Mouse (Mus musculus): ENCODE measurements around the gene Ehmt2.
"Not testable (repeated sequence)": the region's sequence is repeated elsewhere in the genome, so short reads cannot be mapped to it uniquely, and the experiment has no call there.

The Ehmt2 gene

GRCm38 (mm10) chr17:34952378-34953040 lies 54.2 kb downstream of the Ehmt2 start:
- peak; percentile 92 for DNase-seq (ENCODE audit: low read depth, low spot score)

GRCm38 (mm10) chr17:34953258-34953657 lies 55.0 kb downstream of the Ehmt2 start:
- DNase-seq (ENCODE audit: low read depth, low spot score): no peak

- no peak for DNase-seq (ENCODE audit: low read depth, low spot score)
Measured at GRCm38 (mm10) chr17:34953904-34954303, 55.6 kb downstream of the Ehmt2 start.

DNA sequence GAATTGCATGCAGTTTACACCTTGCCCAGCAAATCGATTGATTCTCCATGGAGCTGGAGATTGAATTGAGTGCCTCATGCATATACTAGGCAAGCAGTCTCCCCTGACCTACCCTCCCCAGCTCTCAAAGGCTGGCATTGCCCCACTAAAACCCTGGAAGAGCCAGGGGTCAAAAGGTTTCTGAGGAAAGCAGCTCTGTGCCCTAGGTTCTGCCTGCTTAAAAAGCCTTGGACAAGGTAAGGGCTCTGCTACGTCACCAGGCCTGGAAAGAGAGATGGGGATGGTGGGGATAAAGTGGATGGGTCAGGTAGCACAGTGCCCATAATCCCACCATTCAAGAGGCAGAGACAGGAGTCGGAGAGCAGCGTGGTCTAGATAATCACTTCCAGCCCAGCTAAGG lies 56.6 kb downstream of the Ehmt2 start:
- DNase-seq (ENCODE audit: low read depth, low spot score): no peak

- DNase-seq (ENCODE audit: low read depth, low spot score): no peak
Measured at GRCm38 (mm10) chr17:34955884-34956283, 57.6 kb downstream of the Ehmt2 start.

DNA sequence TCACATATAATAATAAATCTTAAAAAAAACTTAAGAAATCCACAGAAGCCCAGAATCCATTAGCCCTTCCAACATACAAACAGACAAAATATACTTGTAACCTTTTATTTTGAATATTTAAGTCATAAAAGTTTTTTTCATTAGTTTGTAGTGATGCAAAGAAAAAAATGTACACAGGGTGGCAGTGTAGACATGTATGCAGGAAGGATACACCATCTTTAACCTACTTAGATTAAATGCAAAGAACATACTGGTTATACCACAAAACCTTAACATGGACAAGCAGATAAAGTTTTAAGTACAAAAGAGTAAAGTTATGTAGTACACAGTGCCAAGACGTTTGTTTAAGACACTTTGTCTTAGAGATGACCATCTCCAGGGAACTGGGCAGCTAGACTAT lies 58.1 kb downstream of the Ehmt2 start:
- peak; percentile 42 for DNase-seq (ENCODE audit: low read depth, low spot score)

GRCm38 (mm10) chr17:34957291-34957690 lies 59.0 kb downstream of the Ehmt2 start:
- DNase-seq (ENCODE audit: low read depth, low spot score): not testable (repeated sequence)

- DNase-seq (ENCODE audit: low read depth, low spot score): not testable (repeated sequence)
Measured at GRCm38 (mm10) chr17:34957966-34958365, 59.7 kb downstream of the Ehmt2 start.

DNA sequence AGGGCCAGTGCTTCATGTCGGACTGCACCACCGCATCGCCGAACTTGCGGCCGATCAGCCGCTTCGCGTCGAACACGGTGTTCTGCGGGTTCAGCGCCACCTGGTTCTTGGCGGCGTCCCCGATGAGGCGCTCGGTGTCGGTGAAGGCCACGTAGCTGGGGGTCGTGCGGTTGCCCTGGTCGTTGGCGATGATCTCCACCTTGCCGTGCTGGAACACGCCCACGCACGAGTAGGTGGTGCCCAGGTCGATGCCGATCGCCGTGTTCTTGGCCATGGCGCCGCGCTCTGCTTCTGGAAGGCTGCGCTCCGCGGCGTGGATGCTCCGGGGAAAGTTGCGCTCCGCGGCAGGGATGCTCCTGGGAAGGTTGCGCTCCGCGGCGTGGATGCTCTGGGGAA lies 60.5 kb downstream of the Ehmt2 start:
- not testable (repeated sequence) for DNase-seq (ENCODE audit: low read depth, low spot score)

DNA sequence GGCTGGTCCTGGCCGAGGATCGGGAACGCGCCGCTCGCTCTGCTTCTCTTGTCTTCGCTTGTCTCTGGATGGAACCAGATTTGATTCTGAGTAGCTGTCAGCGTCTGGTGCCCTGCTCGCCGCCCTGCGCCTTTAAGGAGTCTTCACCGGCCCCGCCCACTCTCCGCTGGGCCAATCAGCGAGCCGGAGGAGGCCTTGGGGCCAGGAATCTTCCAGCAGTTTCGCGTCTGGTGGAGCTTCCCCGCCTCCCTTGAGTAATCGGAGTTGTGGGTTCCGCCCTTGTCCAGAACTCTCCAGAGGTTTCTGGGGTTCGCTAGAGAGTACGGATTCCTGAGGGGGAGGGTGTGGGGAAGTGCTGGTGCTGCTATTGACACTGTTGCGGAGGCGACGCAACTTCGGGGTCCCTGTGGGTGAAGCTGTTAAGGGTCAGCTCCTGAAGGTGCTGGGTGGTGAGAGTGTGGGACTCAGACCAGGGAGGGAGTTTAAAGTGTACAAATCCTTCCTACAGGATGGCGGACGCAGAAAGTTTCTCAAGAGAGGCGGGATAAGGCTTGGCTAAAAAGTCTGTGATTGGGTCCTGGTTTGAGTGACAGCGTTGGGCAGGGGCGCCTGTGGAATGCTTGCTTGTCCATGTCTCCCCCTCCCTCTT lies 61.0 kb downstream of the Ehmt2 start, which contains the start of gene Hspa1b:
Gene Hspa1b (minus strand): TSS at position 109 of the 649 bp plus-strand sequence.
- DNase-seq (ENCODE audit: low read depth, low spot score): not testable (repeated sequence)

DNA sequence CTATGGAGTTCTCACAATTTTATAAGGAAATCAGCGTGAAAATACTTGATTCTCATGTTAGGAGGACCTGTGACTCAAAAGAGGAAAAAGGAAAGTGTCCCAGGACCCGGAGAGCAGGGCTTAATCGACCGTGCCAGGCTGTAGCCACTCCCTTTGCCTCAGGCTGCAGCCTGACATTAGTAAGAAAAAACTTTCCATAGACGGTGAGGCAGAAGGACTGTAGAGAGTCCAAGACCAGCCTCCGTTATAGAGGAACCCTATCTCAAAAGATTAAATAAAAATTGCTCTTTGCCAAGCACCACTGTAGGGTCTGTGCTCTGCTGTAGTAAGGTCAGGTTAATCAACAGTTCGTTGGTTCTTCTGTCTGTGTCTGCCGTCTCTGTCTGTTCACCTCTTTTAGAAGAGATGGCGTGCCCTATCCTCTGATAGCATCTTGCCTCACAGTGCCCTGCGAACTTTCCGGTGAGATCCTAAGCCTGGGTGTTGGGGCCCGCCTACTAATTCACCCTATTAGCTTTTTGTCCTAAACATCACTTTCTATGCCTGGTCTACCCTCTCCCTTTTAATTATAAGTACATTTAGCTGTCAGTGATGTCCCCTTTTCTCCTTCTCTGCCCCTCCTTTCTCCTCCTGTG lies 61.7 kb downstream of the Ehmt2 start:
- no peak for DNase-seq (ENCODE audit: low read depth, low spot score)

- DNase-seq (ENCODE audit: low read depth, low spot score): no peak
Measured at GRCm38 (mm10) chr17:34960702-34961493, 62.6 kb downstream of the Ehmt2 start.

- no peak for DNase-seq (ENCODE audit: low read depth, low spot score)
Measured at GRCm38 (mm10) chr17:34962125-34962524, 63.9 kb downstream of the Ehmt2 start.

DNA sequence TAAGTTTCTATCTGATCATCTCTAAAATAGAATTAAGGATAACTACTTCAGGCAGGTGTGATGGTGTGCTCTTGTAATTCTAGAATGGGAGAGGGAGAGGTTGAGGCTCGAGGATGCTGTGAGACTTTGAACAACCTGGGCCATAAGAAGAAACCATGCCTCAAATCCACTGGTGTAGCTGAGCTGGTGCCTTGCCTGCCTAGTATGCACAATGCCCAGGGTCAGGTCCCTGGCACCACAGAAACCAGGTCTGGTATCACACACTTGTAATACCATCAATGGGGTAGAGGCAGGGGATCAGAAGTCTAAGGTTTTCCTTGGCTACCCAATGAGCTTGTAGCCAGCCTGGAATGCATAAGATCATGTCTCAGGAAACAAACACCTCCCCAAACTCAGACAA lies 64.6 kb downstream of the Ehmt2 start:
- no peak for DNase-seq (ENCODE audit: low read depth, low spot score)
